Mouse (Mus musculus) left cerebral cortex, postnatal 14 days (tissue): ENCODE measurements around the gene Rita1. TPM values are rescaled to one million over a fixed set of nuclear protein-coding genes. Genes with fewer than 3 reads are reported as not detected.

Experiments
- DNase-seq, 2 experiments: peaks; one replicate each; pipeline ENCODE4 v3.0.0; 2021 to 2022; ENCODE audit warnings: low spot score in 2 of 2, mixed read lengths in 1 of 2
- intact Hi-C: fragments of 180-260 bp; cut with DNase I; formaldehyde crosslinking; loops from one replicate; pipeline ENCODE4 v1.15.1; 2025
- total RNA-seq, 2 experiments: library from RNA; stranded (reverse); gene quantifications; 2 replicates each; pipeline ENCODE4 v1.2.3; 2021

The Rita1 gene
- total RNA-seq, 2 experiments from 2014 or later, result 31.5 to 32.4 TPM

- intact Hi-C loops, result no loop called here
- no peak for DNase-seq
Observed at GRCm38 (mm10) chr5:120579898-120580626, 32.3 kb downstream of the Rita1 start.

DNA sequence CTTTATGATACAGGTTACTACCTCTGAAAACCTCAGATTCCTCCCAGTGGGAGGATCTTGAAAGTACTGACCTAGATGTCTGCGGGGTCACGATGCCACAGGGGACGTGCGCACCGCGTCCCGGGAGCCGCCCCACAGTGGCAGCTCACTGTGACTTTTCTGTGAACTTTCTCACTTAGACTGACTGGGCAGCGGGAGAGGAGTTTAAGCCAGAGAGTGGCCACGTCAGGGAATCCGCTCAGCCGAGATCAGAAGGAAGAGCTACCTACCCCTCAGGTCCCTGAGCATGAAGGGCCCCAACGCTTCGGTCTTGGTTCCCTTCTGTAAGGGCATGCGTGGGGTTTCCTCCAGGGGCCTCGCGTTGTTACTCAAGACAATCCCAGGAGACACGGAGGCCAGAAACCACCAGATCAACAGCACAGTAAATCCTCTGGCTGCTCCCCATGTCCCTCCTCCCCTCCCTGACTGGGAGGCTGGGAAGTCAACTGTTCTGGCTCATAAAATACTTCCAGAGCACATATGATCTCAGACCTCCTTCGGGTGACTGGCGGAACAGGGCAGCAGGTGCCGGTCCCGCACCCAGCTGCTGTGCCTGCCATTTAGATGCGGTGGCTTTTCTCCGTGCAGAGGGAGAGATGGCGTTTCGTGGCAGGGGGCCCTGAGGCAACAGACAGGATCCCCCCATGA is 33.0 kb downstream of the Rita1 start:
- DNase-seq, result no peak
- intact Hi-C loops, result no loop called here

DNA sequence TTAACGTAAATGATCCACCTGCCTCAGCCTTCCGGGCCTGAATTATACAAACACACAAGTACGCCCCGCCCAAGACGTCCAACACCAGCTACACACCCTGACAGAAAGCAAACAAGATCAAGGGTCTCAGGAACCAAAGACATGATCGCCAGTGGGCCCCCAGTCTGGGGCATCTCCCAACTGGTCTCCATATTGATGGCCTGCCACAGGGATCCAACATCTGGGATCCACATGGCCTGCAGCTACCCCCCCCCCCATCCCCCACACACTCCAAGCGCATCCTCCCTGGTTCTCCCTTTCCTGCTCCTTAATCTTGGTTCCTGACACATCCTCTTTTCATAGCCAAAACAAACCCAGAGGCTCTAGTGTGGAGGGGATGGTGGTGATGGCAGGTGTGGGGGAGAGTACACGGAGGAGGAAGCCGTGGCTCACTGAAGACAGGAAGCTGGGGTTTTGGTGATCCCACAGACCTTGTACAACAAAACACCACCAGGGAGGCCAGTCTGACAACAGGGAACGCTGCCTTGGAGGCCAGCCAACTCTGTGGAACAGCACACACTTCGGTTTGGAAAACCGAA is 33.8 kb downstream of the Rita1 start:
- intact Hi-C loops, result no loop called here
- no peak for DNase-seq

- intact Hi-C loops, result no loop called here
- no peak for DNase-seq
Observed at GRCm38 (mm10) chr5:120577935-120578441, 34.4 kb downstream of the Rita1 start.

DNA sequence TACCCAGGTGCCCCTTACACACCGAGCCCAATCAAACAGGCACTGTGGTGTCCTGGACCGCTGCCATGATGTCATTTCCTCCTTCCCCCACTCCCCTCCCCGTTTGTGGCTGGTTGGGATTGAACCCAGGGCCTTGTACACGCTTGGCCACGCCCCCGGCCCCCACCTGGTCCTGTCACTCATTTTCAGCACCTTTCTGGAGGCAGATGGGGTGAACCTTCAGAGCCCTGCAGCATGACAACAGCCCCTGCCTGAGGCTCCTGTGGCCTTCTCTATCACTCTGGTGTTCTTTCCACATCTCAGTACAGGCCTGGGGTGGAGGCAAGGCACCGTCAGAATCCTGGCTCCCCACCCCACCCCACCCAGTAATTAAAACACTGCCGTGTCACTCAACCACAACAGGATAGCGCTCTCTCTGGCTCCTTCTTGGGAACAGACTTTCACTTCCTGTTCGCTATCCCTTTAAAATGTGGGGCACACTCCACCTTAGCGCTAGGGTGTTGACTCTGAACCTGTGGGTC is 35.5 kb downstream of the Rita1 start:
- intact Hi-C loops, result no loop called here
- DNase-seq, result no peak

- intact Hi-C loops, result no loop called here
- DNase-seq, result no peak
Observed at GRCm38 (mm10) chr5:120574469-120575063, 37.8 kb downstream of the Rita1 start.

- intact Hi-C loops, result no loop called here
- DNase-seq, result no peak
Observed at GRCm38 (mm10) chr5:120571056-120571740, 41.2 kb downstream of the Rita1 start.

GRCm38 (mm10) chr5:120570289-120570897 is 42.0 kb downstream of the Rita1 start:
- intact Hi-C loops, result no loop called here

DNA sequence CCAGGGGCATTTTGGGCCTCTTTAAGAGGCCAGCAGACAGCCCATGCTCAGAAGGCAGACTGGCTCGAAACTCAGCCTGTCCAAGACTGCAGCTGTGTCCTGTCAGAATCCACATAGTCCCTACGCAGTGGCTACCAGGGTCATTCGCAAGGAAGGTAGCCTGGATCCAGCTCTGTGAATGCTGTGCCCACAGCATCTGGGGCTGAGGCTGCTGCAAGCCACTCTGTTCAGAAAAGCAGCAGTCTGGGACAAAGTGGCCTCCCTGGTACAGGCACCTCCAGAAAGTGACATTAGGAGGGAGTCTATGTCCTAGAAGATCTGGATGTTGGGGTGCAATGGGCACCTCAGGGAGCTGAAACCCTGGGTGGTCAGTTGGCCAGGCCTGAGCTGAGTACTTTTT is 42.6 kb downstream of the Rita1 start:
- intact Hi-C loops, result no loop called here
- DNase-seq, result no peak

More at GRCm38 (mm10) chr5:120570289-120570897, 42.0 kb downstream of the Rita1 start:
- DNase-seq, result peak in 1 of 2 experiments; percentile 54

DNA sequence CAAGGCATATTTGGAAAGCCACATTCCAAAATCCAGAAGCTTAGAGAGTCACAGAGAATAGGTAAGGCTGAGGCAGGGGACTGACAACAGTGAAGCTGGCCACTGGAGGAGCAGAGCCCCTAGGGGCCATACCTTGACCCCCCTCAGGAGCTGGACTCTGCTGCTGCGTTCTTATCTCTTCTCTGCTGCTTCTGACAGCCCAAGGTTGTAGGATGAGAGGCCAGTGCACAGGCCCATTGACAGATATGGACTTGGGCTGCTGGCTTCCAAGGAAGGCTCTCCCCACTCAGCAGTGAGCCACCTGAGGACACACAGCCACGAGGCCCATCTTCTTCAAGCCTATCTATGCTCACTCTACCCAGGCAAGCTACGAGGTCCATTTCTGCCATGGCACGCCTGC is 43.4 kb downstream of the Rita1 start:
- no peak for DNase-seq
- intact Hi-C loops, result no loop called here

GRCm38 (mm10) chr5:120568336-120568768 is 44.0 kb downstream of the Rita1 start:
- intact Hi-C loops, result no loop called here
- DNase-seq, result no peak

DNA sequence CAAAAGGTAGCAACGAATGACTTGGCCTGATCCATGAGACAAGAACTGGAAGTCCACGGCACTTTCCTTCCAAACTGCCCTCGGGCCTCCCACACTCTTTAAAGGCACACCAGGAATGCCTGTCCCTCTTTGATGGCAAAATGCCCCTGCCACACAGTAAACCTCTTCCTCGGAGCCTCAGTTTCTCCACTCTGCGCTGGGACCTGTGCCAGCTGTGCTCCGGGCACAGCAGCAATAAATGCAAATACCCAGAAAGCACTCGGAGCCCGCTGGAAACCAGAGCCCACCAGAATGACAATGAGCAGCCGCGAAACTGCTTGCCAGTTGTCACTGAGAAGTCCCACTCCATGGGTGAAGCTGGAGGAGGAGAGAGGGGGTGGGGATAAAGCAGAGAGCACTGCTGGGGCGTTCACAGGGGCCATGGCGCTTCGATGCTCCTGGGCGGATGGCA is 44.6 kb downstream of the Rita1 start:
- intact Hi-C loops, result no loop called here
- DNase-seq, result no peak

DNA sequence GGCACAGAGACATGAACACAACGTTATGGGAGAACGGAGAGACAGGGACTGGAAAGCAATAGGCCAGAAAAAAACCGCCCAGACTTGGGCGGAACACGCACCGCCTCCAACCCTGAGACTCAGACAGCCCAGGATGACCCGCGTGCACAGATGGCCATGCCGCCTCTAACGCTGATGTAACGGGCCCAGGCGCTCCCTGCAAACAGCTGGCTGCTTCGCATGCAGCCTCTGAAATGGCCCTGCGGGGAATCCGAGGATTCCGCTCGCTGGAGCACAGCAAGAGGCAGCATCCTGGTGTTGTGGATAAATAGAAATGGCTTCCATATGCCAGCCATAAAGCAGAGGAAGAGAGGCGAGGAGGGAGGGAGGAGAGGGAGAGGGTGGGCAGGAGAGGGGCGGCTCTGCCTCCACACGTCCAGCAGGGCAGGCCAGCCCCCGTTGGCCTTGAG is 45.1 kb downstream of the Rita1 start:
- peak; percentile 42 to 66 for DNase-seq

GRCm38 (mm10) chr5:120566681-120567252 is 45.6 kb downstream of the Rita1 start:
- intact Hi-C loops, result no loop called here
- no peak for DNase-seq

More for the DNA sequence above, 45.1 kb downstream of the Rita1 start:
- intact Hi-C loops, result no loop called here

GRCm38 (mm10) chr5:120566101-120566500 is 46.3 kb downstream of the Rita1 start:
- intact Hi-C loops, result no loop called here
- DNase-seq, result peak; percentile 66

- no peak for DNase-seq
- intact Hi-C loops, result no loop called here
Observed at GRCm38 (mm10) chr5:120565171-120565905, 47.1 kb downstream of the Rita1 start.

- intact Hi-C loops, result no loop called here
- DNase-seq, result no peak
Observed at GRCm38 (mm10) chr5:120563914-120564311, 48.5 kb downstream of the Rita1 start.
